In genomic region chr13:27977646-27978045, GRCm38 (mm10) we compare ENCODE assay signal across 29 mouse cellular contexts. TPM values are rescaled to one million over a fixed set of nuclear protein-coding genes. Genes with fewer than 3 reads are reported as not detected.
A peak's percentile ranks its signal among the peaks of the same experiment; 100 is the strongest.
DNase-seq lines count a peak whose midpoint lies in the region; ATAC-seq and TF ChIP-seq lines count a peak whose summit lies in the region.
"Had no signal": no experiment of that assay in that cellular context is flagged by ENCODE, and none has a peak within 500 bp of the region (broad histone marks: within the 10 kb centered on the region; RNA-seq: fewer than 3 reads in every experiment).

No protein-coding gene starts in this region.

- H3K9me3 ChIP-seq in forebrain, embryonic 16.5 days (ENCODE audit: control insufficient read depth, low read length) = no peaks in the 10 kb centered on the region
- H3K9me3 ChIP-seq in forebrain, embryonic 10.5 days = no peaks in the 10 kb centered on the region
- no peaks in the 10 kb centered on the region for H3K9me3 ChIP-seq in liver, embryonic 12.5 days (replicated peaks)
- no peaks in the 10 kb centered on the region for H3K9me3 ChIP-seq in midbrain, embryonic 16.5 days (replicated peaks; ENCODE audit: control insufficient read depth, low read length, poor library complexity, severe bottlenecking)
- H3K9me3 ChIP-seq: embryonic facial prominence, embryonic 12.5 days; embryonic facial prominence, embryonic 15.5 days; heart, embryonic 13.5 days had no signal

- H3K4me1 ChIP-seq in forebrain, embryonic 16.5 days (replicated peaks; ENCODE audit: control insufficient read depth, insufficient read depth, low read length) = no peaks in the 10 kb centered on the region
- no peaks in the 10 kb centered on the region for H3K4me1 ChIP-seq in forebrain, embryonic 10.5 days
- H3K4me1 ChIP-seq in liver, embryonic 12.5 days = no peaks in the 10 kb centered on the region
- no peaks in the 10 kb centered on the region for H3K4me1 ChIP-seq in midbrain, embryonic 16.5 days (ENCODE audit: control insufficient read depth, insufficient read depth, low read length)
- H3K4me1 ChIP-seq: embryonic facial prominence, embryonic 12.5 days; embryonic facial prominence, embryonic 15.5 days; heart, embryonic 13.5 days had no signal

- no peak overlapping the region for H3K9ac ChIP-seq in forebrain, embryonic 16.5 days (replicated peaks; ENCODE audit: low read depth, low read length)
- no peak overlapping the region for H3K9ac ChIP-seq in liver, embryonic 12.5 days
- no peak overlapping the region for H3K9ac ChIP-seq in midbrain, embryonic 16.5 days (ENCODE audit: low read depth, low read length)
- H3K9ac ChIP-seq: embryonic facial prominence, embryonic 12.5 days; embryonic facial prominence, embryonic 15.5 days; heart, embryonic 13.5 days; hindbrain, embryonic 14.5 days had no signal

- H3K4me3 ChIP-seq in forebrain, embryonic 16.5 days (replicated peaks; ENCODE audit: low read length) = no peak overlapping the region
- no peak overlapping the region for H3K4me3 ChIP-seq in forebrain, embryonic 10.5 days
- no peak overlapping the region for H3K4me3 ChIP-seq in liver, embryonic 12.5 days
- H3K4me3 ChIP-seq in midbrain, embryonic 16.5 days (ENCODE audit: low read depth, low read length) = no peak overlapping the region
- H3K4me3 ChIP-seq: embryonic facial prominence, embryonic 12.5 days; embryonic facial prominence, embryonic 15.5 days; heart, embryonic 13.5 days had no signal

- H3K4me2 ChIP-seq in forebrain, embryonic 16.5 days (ENCODE audit: low read length) = no peak overlapping the region
- H3K4me2 ChIP-seq in liver, embryonic 12.5 days = no peak overlapping the region
- no peak overlapping the region for H3K4me2 ChIP-seq in midbrain, embryonic 16.5 days (ENCODE audit: low read length)
- H3K4me2 ChIP-seq: embryonic facial prominence, embryonic 12.5 days; embryonic facial prominence, embryonic 15.5 days; heart, embryonic 13.5 days; hindbrain, embryonic 14.5 days had no signal

- TF ChIP-seq POLR2A in brain, embryonic 14.5 days (IDR thresholded peaks at IDR 0.05; ENCODE audit: borderline replicate concordance, extremely low read depth, insufficient read depth, insufficient read length, poor library complexity, severe bottlenecking) = no peak

- no peaks in the 10 kb centered on the region for H3K27me3 ChIP-seq in forebrain, embryonic 16.5 days (replicated peaks; ENCODE audit: control insufficient read depth, insufficient read depth, low read length)
- H3K27me3 ChIP-seq in forebrain, embryonic 10.5 days (ENCODE audit: poor library complexity, severe bottlenecking) = no peaks in the 10 kb centered on the region
- no peaks in the 10 kb centered on the region for H3K27me3 ChIP-seq in liver, embryonic 12.5 days (replicated peaks)
- no peaks in the 10 kb centered on the region for H3K27me3 ChIP-seq in midbrain, embryonic 16.5 days (ENCODE audit: control insufficient read depth, insufficient read depth, low read depth, low read length)
- H3K27me3 ChIP-seq: embryonic facial prominence, embryonic 12.5 days; embryonic facial prominence, embryonic 15.5 days; heart, embryonic 13.5 days had no signal

- H3K36me3 ChIP-seq in forebrain, embryonic 16.5 days (ENCODE audit: control insufficient read depth, insufficient read depth) = no peaks in the 10 kb centered on the region
- H3K36me3 ChIP-seq in forebrain, embryonic 10.5 days (replicated peaks) = no peaks in the 10 kb centered on the region
- H3K36me3 ChIP-seq in liver, embryonic 12.5 days = no peaks in the 10 kb centered on the region
- no peaks in the 10 kb centered on the region for H3K36me3 ChIP-seq in midbrain, embryonic 16.5 days (ENCODE audit: control insufficient read depth, insufficient read depth, low read length)
- H3K36me3 ChIP-seq: embryonic facial prominence, embryonic 12.5 days; embryonic facial prominence, embryonic 15.5 days; heart, embryonic 13.5 days had no signal

- ATAC-seq in forebrain, embryonic 16.5 days = peak; percentile 43; the same call in 1 of the 2 replicates
- ATAC-seq in liver, embryonic 12.5 days = no peak
- no peak for ATAC-seq in midbrain, embryonic 16.5 days
- ATAC-seq: CD4-positive, CD25-positive, alpha-beta regulatory T cell, adult 4 months; hindbrain, postnatal 0 days; inflammation-experienced regulatory T-cells, adult 6 months; intestine, embryonic 16.5 days had no signal

- no peak overlapping the region for H3K27ac ChIP-seq in forebrain, embryonic 16.5 days (ENCODE audit: low read length)
- no peak overlapping the region for H3K27ac ChIP-seq in forebrain, embryonic 10.5 days
- no peak overlapping the region for H3K27ac ChIP-seq in liver, embryonic 12.5 days
- no peak overlapping the region for H3K27ac ChIP-seq in midbrain, embryonic 16.5 days (ENCODE audit: low read length)
- H3K27ac ChIP-seq: embryonic facial prominence, embryonic 12.5 days; embryonic facial prominence, embryonic 15.5 days; heart, embryonic 13.5 days; hindbrain, embryonic 14.5 days; hindbrain, postnatal 0 days had no signal

- DNase-seq in forebrain, embryonic 10.5 days (ENCODE audit: extremely low spot score, low spot score) = no peak
- DNase-seq in brain, adult 2 months (ENCODE audit: low read depth, low spot score) = peak; percentile 26
- DNase-seq in brain, embryonic 14.5 days (ENCODE audit: low read depth) = peak; percentile 53
- DNase-seq: adrenal gland, adult 2 months; adrenal gland, postnatal 14 days; cerebellum, adult 11 months; cerebellum, adult 2 months; cerebellum, adult 9-11 months; cerebellum, postnatal 25 days; gastrocnemius, postnatal 25 days; heart, adult 18-20 months; heart, postnatal 14 days; heart, postnatal 4 days; kidney, adult 18-20 months had no signal

- TF ChIP-seq CTCF in brain, embryonic 14.5 days (IDR thresholded peaks at IDR 0.05; ENCODE audit: borderline replicate concordance, extremely low read depth, insufficient read depth, insufficient read length) = no peak

- 43% methylated on average over 2 of the region's 2 CpGs for WGBS in forebrain, embryonic 16.5 days
- WGBS in forebrain, embryonic 10.5 days = 90% methylated on average over 2 of the region's 2 CpGs
- WGBS in liver, embryonic 12.5 days (ENCODE audit: insufficient replicate concordance) = 63% methylated on average over 2 of the region's 2 CpGs
- 89% methylated on average over 2 of the region's 2 CpGs for WGBS in midbrain, embryonic 16.5 days

RNA-seq across cellular contexts. Expression of gene Prl4a1, which starts 38.4 kb away (rescaled TPM):
- not detected in 2 replicates for polyA plus RNA-seq in forebrain, embryonic 16.5 days (2015; fragmentation: Nextera tagmentation; extraction: Ambion mirVana)
- polyA plus RNA-seq in forebrain, embryonic 10.5 days (2016; fragmentation: Nextera tagmentation; extraction: Ambion mirVana) = not detected in 2 replicates
- not detected in 2 replicates for polyA plus RNA-seq in brain, embryonic 14.5 days (2012; rRNA removed)
- polyA plus RNA-seq in liver, embryonic 12.5 days (2016; fragmentation: Nextera tagmentation; extraction: Ambion mirVana) = not detected in 2 replicates
- polyA plus RNA-seq in midbrain, embryonic 16.5 days (2015; fragmentation: Nextera tagmentation; extraction: Ambion mirVana) = not detected in 2 replicates
- polyA plus RNA-seq: adrenal gland, adult 2 months; C2C12; CD4-positive, CD25-positive, alpha-beta regulatory T cell, adult 4 months; cerebellum, adult 2 months; embryonic facial prominence, embryonic 12.5 days; embryonic facial prominence, embryonic 15.5 days; gonadal fat pad, adult 2 months; heart, embryonic 13.5 days; heart, embryonic 16.5 days; hindbrain, embryonic 11.5 days; hindbrain, embryonic 14.5 days; hindbrain, postnatal 0 days; inflammation-experienced regulatory T-cells, adult 6 months; intestine, embryonic 16.5 days had no signal
